Mouse (Mus musculus) embryonic facial prominence, embryonic 13.5 days (tissue): Measurements from ENCODE around the gene Olfr782. TPM values are rescaled to one million over a fixed set of nuclear protein-coding genes. Genes with fewer than 3 reads are reported as not detected.

Experiments used
- polyA plus RNA-seq: library from polyadenylated mRNA; unstranded; fragments of >200 nt; fragmentation: Nextera tagmentation; extraction: Ambion mirVana; gene quantifications from 2 replicates; pipeline ENCODE4 v1.2.1, GENCODE M21; 2015

Olfr782 gene
- polyA plus RNA-seq, 1 experiment from 2014 or later, result not detected

Other genes starting within 250 kb of the Olfr782 start
- not detected in 2 replicates for gene Olfr768, start 249.5 kb upstream of the Olfr782 start, polyA plus RNA-seq
- not detected in 2 replicates for gene Olfr769, start 231.0 kb upstream of the Olfr782 start, polyA plus RNA-seq
- not detected in 2 replicates for gene Olfr770, start 209.9 kb upstream of the Olfr782 start, polyA plus RNA-seq
- gene Olfr771, start 184.1 kb upstream of the Olfr782 start, polyA plus RNA-seq, result not detected in 2 replicates
- not detected in 2 replicates for gene Olfr772, start 170.9 kb upstream of the Olfr782 start, polyA plus RNA-seq
- not detected in 2 replicates for gene Olfr773, start 161.4 kb upstream of the Olfr782 start, polyA plus RNA-seq
- gene Olfr774, start 112.6 kb upstream of the Olfr782 start, polyA plus RNA-seq, result not detected in 2 replicates
- gene Olfr775, start 100.4 kb upstream of the Olfr782 start, polyA plus RNA-seq, result not detected in 2 replicates
- not detected in 2 replicates for gene Olfr776, start 89.7 kb upstream of the Olfr782 start, polyA plus RNA-seq
- gene Olfr777, start 77.4 kb upstream of the Olfr782 start, polyA plus RNA-seq, result not detected in 2 replicates
- gene Olfr780, start 30.7 kb upstream of the Olfr782 start, polyA plus RNA-seq, result not detected in 2 replicates
- not detected in 2 replicates for gene Olfr781, start 20.0 kb upstream of the Olfr782 start, polyA plus RNA-seq
- gene Olfr784, start 35.2 kb downstream of the Olfr782 start, polyA plus RNA-seq, result 0.11 TPM in 1 of 2 replicates, not detected in the other
- not detected in 2 replicates for gene Olfr785, start 56.6 kb downstream of the Olfr782 start, polyA plus RNA-seq
- gene Olfr786, start 78.5 kb downstream of the Olfr782 start, polyA plus RNA-seq, result not detected in 2 replicates
- not detected in 2 replicates for gene Olfr787, start 113.0 kb downstream of the Olfr782 start, polyA plus RNA-seq
- not detected in 2 replicates for gene Olfr788, start 122.1 kb downstream of the Olfr782 start, polyA plus RNA-seq
- gene Olfr789, start 135.9 kb downstream of the Olfr782 start, polyA plus RNA-seq, result not detected in 2 replicates
- not detected in 2 replicates for gene Olfr790, start 149.6 kb downstream of the Olfr782 start, polyA plus RNA-seq
- not detected in 2 replicates for gene Olfr791, start 172.9 kb downstream of the Olfr782 start, polyA plus RNA-seq
- not detected in 2 replicates for gene Olfr792, start 190.3 kb downstream of the Olfr782 start, polyA plus RNA-seq
- not detected in 2 replicates for gene Olfr794, start 218.8 kb downstream of the Olfr782 start, polyA plus RNA-seq